Mouse (Mus musculus): ENCODE measurements around the gene Tmem50b.
A peak's percentile ranks its signal among the peaks of the same experiment; 100 is the strongest.

DNA sequence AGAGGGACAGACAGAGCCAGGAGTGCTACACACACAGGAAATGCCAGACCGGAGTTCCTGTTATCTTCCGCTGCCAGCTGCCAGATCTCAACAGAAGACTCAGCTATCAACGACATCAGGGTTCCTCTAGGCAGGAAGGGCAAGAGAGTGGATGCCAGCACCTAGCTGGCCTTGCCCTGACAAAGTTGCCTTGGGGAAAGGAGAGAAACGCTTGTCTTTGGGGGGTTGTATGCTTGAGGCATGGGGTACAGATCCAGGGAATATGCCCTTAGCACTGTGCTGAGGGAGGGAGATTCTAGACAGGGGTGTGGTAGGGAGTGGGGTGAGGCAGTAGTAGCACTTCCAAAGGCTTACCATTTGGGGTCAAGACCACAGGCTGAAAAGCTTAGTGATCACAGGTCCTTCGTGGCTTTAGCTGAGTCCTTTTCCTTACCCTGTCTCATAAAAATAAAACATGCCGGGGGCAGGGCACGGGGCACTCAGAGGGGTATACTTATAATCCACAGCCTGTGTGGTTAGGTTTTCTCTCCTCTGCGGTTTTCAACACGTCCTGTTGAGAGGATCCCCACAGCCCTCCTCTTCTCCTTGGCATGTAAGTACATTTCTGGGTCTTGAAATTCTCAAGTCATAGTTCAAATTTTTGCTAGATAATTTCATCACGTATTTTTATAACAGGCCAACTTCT lies 51.9 kb downstream of the Tmem50b start:
- TF ChIP-seq TAL1 (IDR thresholded peaks at IDR 0.05; ENCODE audit: low read length) (peak; percentile 96), GATA1 (IDR thresholded peaks at IDR 0.05; ENCODE audit: low read length) (peak; percentile 93)
